Mouse (Mus musculus): ENCODE measurements around the gene Rims4. TPM values are rescaled to one million over a fixed set of nuclear protein-coding genes. Genes with fewer than 3 reads are reported as not detected.

Gene Rims4
- 0.25 and 0.32 TPM in 2 replicates for total RNA-seq (2023)

GRCm38 (mm10) chr2:163918317-163919258, at the start of gene Rims4:
TSS of gene Rims4 (minus strand) at chr2:163918683.

GRCm38 (mm10) chr2:163853461-163853901, 65.0 kb downstream of the Rims4 start, which contains the start of gene Kcnk15:
TSS of gene Kcnk15 (plus strand) at chr2:163853651.

GRCm38 (mm10) chr2:163820607-163821006, 97.9 kb downstream of the Rims4 start, which contains the start of gene Ccn5:
TSS of gene Ccn5 (plus strand) at chr2:163820861.

Other genes with a start within 250 kb of the Rims4 start
- 12.9 and 18.1 TPM in 2 replicates for gene Ada, start 168.4 kb downstream of the Rims4 start, total RNA-seq (2023)
- not detected in 2 replicates for gene Ccn5, start 97.8 kb downstream of the Rims4 start, total RNA-seq (2023)
- gene Kcnk15, start 65.0 kb downstream of the Rims4 start, total RNA-seq (2023), result not detected in 2 replicates
- gene Ywhab, start 76.3 kb upstream of the Rims4 start, total RNA-seq (2023), result 143 and 153 TPM in 2 replicates
- gene Pabpc1l, start 106.8 kb upstream of the Rims4 start, total RNA-seq (2023), result 17.3 and 24.3 TPM in 2 replicates
- 146 and 165 TPM in 2 replicates for gene Stk4, start 151.6 kb upstream of the Rims4 start, total RNA-seq (2023)
- 38.4 and 51.3 TPM in 2 replicates for gene Tomm34, start 152.5 kb upstream of the Rims4 start, total RNA-seq (2023)

Measured in neutrophil, adult 65 days (primary cell).